In genomic region chr9:16074116-16074515, GRCm38 (mm10) we compare ENCODE assay signal across 17 mouse cellular contexts.
"Had no signal": no experiment of that assay in that cellular context is flagged by ENCODE, and none has a peak within 500 bp of the region (broad histone marks: within the 10 kb centered on the region; RNA-seq: fewer than 3 reads in every experiment).

No protein-coding gene starts in this region.

- ATAC-seq: lung, postnatal 0 days had no signal

- H3K4me3 ChIP-seq: left cerebral cortex, adult 2 months; limb, embryonic 10.5 days; liver, embryonic 15.5 days; megakaryocyte, embryonic 14.5 days; midbrain, embryonic 12.5 days; neural tube, embryonic 12.5 days had no signal

- H3K9ac ChIP-seq: liver, embryonic 15.5 days; midbrain, embryonic 12.5 days; neural tube, embryonic 12.5 days had no signal

- H3K27me3 ChIP-seq: liver, embryonic 15.5 days; megakaryocyte, embryonic 14.5 days; midbrain, embryonic 12.5 days; neural tube, embryonic 12.5 days had no signal

- H3K27ac ChIP-seq: left cerebral cortex, adult 2 months; limb, embryonic 10.5 days; liver, embryonic 15.5 days; neural tube, embryonic 12.5 days had no signal

- H3K9me3 ChIP-seq: limb, embryonic 10.5 days; liver, embryonic 15.5 days; megakaryocyte, embryonic 14.5 days; midbrain, embryonic 12.5 days; neural tube, embryonic 12.5 days had no signal

- H3K4me1 ChIP-seq: limb, embryonic 10.5 days; liver, embryonic 15.5 days; megakaryocyte, embryonic 14.5 days had no signal

- DNase-seq: kidney, adult 8-10 months; kidney, postnatal 25 days; lung, adult 2 months; lung, postnatal 36 days; retina, postnatal 1 day; right cerebral cortex, postnatal 4 days; spleen, adult 18-20 months; thymus, adult 18-20 months; thymus, postnatal 14 days had no signal

- H3K36me3 ChIP-seq: limb, embryonic 10.5 days; liver, embryonic 15.5 days; midbrain, embryonic 12.5 days; neural tube, embryonic 12.5 days had no signal

- H3K4me2 ChIP-seq: liver, embryonic 11.5 days; liver, embryonic 15.5 days; midbrain, embryonic 12.5 days; neural tube, embryonic 12.5 days had no signal
